Mouse (Mus musculus) neural tube, embryonic 11.5 days (tissue): ENCODE measurements at regions not wholly inside any gene's neighbourhood (a gene's known extent, or its start where the extent isn't known, plus 50 kb on each side); places are given as distances from the start of the nearest gene placed in this dataset.
"Not testable (repeated sequence)": the region's sequence is repeated elsewhere in the genome, so short reads cannot be mapped to it uniquely, and the experiment has no call there.

Source experiments
- ATAC-seq: fragments of 200-750 bp; cut with Nextera tagmentation; 2 replicates; pipeline ENCODE4 v1.8.0; 2017; ENCODE audit warnings: moderate number of reproducible peaks, mild to moderate bottlenecking, moderate TSS enrichment, moderate library complexity; ENCODE audit not compliant: insufficient read depth, low FRiP score, low TSS enrichment
- DNase-seq: peaks from one replicate; pipeline ENCODE4 v3.0.0-alpha.2; 2015; ENCODE audit warnings: low spot score
- H3K27ac ChIP-seq: fragments of 300-500 bp; sonication (generic); 2 replicates; pipeline ENCODE4 v1.5.1; 2014; ENCODE audit warnings: low read depth, mild to moderate bottlenecking, low read length
- H3K27me3 ChIP-seq: fragments of 300-500 bp; sonication (generic); 2 replicates; pipeline ENCODE4 v1.6.1; 2014; ENCODE audit warnings: mild to moderate bottlenecking, low read length, mixed read lengths; ENCODE audit not compliant: control insufficient read depth, insufficient read depth
- H3K36me3 ChIP-seq: fragments of 300-500 bp; sonication (generic); 2 replicates; pipeline ENCODE4 v1.6.1; 2014; ENCODE audit warnings: mild to moderate bottlenecking, low read length, moderate library complexity, mixed read lengths; ENCODE audit not compliant: control insufficient read depth, insufficient read depth
- H3K4me1 ChIP-seq: fragments of 300-500 bp; sonication (generic); 2 replicates; pipeline ENCODE4 v1.6.1; 2014; ENCODE audit warnings: low read length, mixed read lengths; ENCODE audit not compliant: control insufficient read depth, insufficient read depth
- H3K4me2 ChIP-seq: fragments of 300-500 bp; sonication (generic); 2 replicates; pipeline ENCODE4 v1.6.1; 2014; ENCODE audit warnings: low read depth, mild to moderate bottlenecking, moderate library complexity
- H3K4me3 ChIP-seq: fragments of 300-500 bp; sonication (generic); 2 replicates; pipeline ENCODE4 v1.5.1; 2014; ENCODE audit warnings: low read depth, low read length
- H3K9ac ChIP-seq: fragments of 300-500 bp; sonication (generic); 2 replicates; pipeline ENCODE4 v1.6.1; 2014; ENCODE audit warnings: mild to moderate bottlenecking, low read length
- H3K9me3 ChIP-seq: fragments of 300-500 bp; sonication (generic); 2 replicates; pipeline ENCODE4 v1.6.1; 2016; ENCODE audit warnings: low read length; ENCODE audit not compliant: control insufficient read depth
- WGBS: fragments of 180-500 bp; shearing (Covaris S2); extraction: QIAGEN DNeasy Blood & Tissue Kit; methylation state at CpG from one replicate; pipeline ENCODE4 v1.1.7; 2014; 5-methylcytosine and 5-hydroxymethylcytosine counted together

- H3K36me3 ChIP-seq: no peaks in the 10 kb centered on the region
- H3K4me2 ChIP-seq: no peak overlapping the region
- no peaks in the 10 kb centered on the region for H3K9me3 ChIP-seq
- no peaks in the 10 kb centered on the region for H3K27me3 ChIP-seq
- DNase-seq (no peak), ATAC-seq (no peak)
- no peak overlapping the region for H3K9ac ChIP-seq
- WGBS: 96% methylated on average over 2 of the region's 2 CpGs
- no peak overlapping the region for H3K4me3 ChIP-seq
- no peak overlapping the region for H3K27ac ChIP-seq
- no peaks in the 10 kb centered on the region for H3K4me1 ChIP-seq
These were observed 56.5 kb downstream of the Gm8797 start for GRCm38 (mm10) chr3:5806947-5807575.

GRCm38 (mm10) chr3:5811071-5811590 is 60.5 kb downstream of the Gm8797 start:
- WGBS: 92% methylated on average over 3 of the region's 3 CpGs
- no peak for DNase-seq
- no peak overlapping the region for H3K4me3 ChIP-seq
- ATAC-seq: no peak
- no peaks in the 10 kb centered on the region for H3K4me1 ChIP-seq
- no peaks in the 10 kb centered on the region for H3K9me3 ChIP-seq
- no peak overlapping the region for H3K4me2 ChIP-seq
- no peaks in the 10 kb centered on the region for H3K36me3 ChIP-seq
- no peak overlapping the region for H3K9ac ChIP-seq
- no peak overlapping the region for H3K27ac ChIP-seq
- no peaks in the 10 kb centered on the region for H3K27me3 ChIP-seq

GRCm38 (mm10) chr3:5820243-5820642 is 69.6 kb downstream of the Gm8797 start:
- H3K36me3 ChIP-seq, H3K27ac ChIP-seq, H3K4me3 ChIP-seq, H3K4me2 ChIP-seq, H3K9me3 ChIP-seq, H3K27me3 ChIP-seq, DNase-seq, H3K9ac ChIP-seq, H3K4me1 ChIP-seq, ATAC-seq: not testable (repeated sequence)
- 84% methylated on average over 7 of the region's 7 CpGs for WGBS

GRCm38 (mm10) chr3:5860237-5860636 is 109.6 kb downstream of the Gm8797 start:
- ATAC-seq, H3K9me3 ChIP-seq, DNase-seq, H3K4me1 ChIP-seq, H3K9ac ChIP-seq, H3K27me3 ChIP-seq, H3K27ac ChIP-seq, H3K36me3 ChIP-seq, H3K4me2 ChIP-seq, H3K4me3 ChIP-seq: not testable (repeated sequence)
- 29% methylated on average over 18 of the region's 20 CpGs for WGBS

- Histone ChIP-seq H3K9ac (no peak overlapping the region), H3K4me1 (no peaks in the 10 kb centered on the region), H3K4me2 (no peak overlapping the region), H3K27me3 (no peaks in the 10 kb centered on the region), H3K4me3 (no peak overlapping the region), H3K27ac (no peak overlapping the region), H3K36me3 (no peaks in the 10 kb centered on the region), H3K9me3 (no peaks in the 10 kb centered on the region)
- WGBS: 78% methylated on average over 2 of the region's 2 CpGs
- no peak for DNase-seq
- no peak for ATAC-seq
These were observed 119.8 kb downstream of the Gm8797 start for GRCm38 (mm10) chr3:5870407-5870806.

GRCm38 (mm10) chr3:5879113-5879512 is 128.5 kb downstream of the Gm8797 start:
- no peak for ATAC-seq
- Histone ChIP-seq H3K9me3 (no peaks in the 10 kb centered on the region), H3K4me1 (no peaks in the 10 kb centered on the region), H3K36me3 (no peaks in the 10 kb centered on the region), H3K27me3 (no peaks in the 10 kb centered on the region), H3K27ac (no peak overlapping the region), H3K4me2 (no peak overlapping the region), H3K4me3 (no peak overlapping the region), H3K9ac (no peak overlapping the region)
- DNase-seq: no peak

GRCm38 (mm10) chr3:5917536-5917935 is 166.9 kb downstream of the Gm8797 start:
- Histone ChIP-seq H3K4me2 (no peak overlapping the region), H3K9me3 (no peaks in the 10 kb centered on the region), H3K27ac (no peak overlapping the region), H3K4me1 (no peaks in the 10 kb centered on the region), H3K9ac (no peak overlapping the region), H3K27me3 (no peaks in the 10 kb centered on the region), H3K36me3 (no peaks in the 10 kb centered on the region), H3K4me3 (no peak overlapping the region)
- ATAC-seq: no peak
- 87% methylated on average over 1 of the region's 1 CpGs for WGBS
- no peak for DNase-seq

- not testable (repeated sequence) for H3K4me3 ChIP-seq, H3K4me2 ChIP-seq, H3K4me1 ChIP-seq, H3K27ac ChIP-seq, H3K27me3 ChIP-seq, DNase-seq, ATAC-seq, H3K36me3 ChIP-seq, H3K9ac ChIP-seq, H3K9me3 ChIP-seq
- WGBS: 92% methylated on average over 11 of the region's 11 CpGs
These were observed 199.6 kb downstream of the Gm8797 start for GRCm38 (mm10) chr3:5950243-5950642.

GRCm38 (mm10) chr3:5989011-5989645 is 238.5 kb downstream of the Gm8797 start:
- H3K4me3 ChIP-seq, H3K27me3 ChIP-seq, H3K27ac ChIP-seq, H3K4me1 ChIP-seq, ATAC-seq, DNase-seq, H3K9ac ChIP-seq, H3K4me2 ChIP-seq, H3K36me3 ChIP-seq, H3K9me3 ChIP-seq: not testable (repeated sequence)
- WGBS: 81% methylated on average over 5 of the region's 5 CpGs
